Mouse (Mus musculus) ovary, adult 10 weeks (tissue): ENCODE measurements around the gene Setd4. TPM values are rescaled to one million over a fixed set of nuclear protein-coding genes. Genes with fewer than 3 reads are reported as not detected.

Experiments used
- polyA plus RNA-seq: library from polyadenylated mRNA; stranded (reverse); fragments of 350-450 nt; fragmentation: Illumina TruSeq; extraction: RNeasy Lipid Tissue Mini Kit (QIAGEN cat#74804); gene quantifications from one replicate; pipeline ENCODE4 v1.2.3, GENCODE M21; 2014

The Setd4 gene
- polyA plus RNA-seq: 1.2 TPM

GRCm38 (mm10) chr16:93603439-93604212 lies at the start of gene Setd4:
TSS of gene Setd4 (minus strand) at chr16:93604063.

GRCm38 (mm10) chr16:93627761-93628400 lies 24.0 kb upstream of the Setd4 start, which contains the start of gene Gm5678:
TSS of gene Gm5678 (plus strand) at chr16:93628097.

GRCm38 (mm10) chr16:93605553-93605952 lies 1.7 kb upstream of the Setd4 start, which contains the start of gene Cbr1:
TSS of gene Cbr1 (plus strand) at chr16:93605853.

Other genes with a start within 250 kb of the Setd4 start
- 7.2 TPM for gene Cbr1, start 1.8 kb upstream of the Setd4 start, polyA plus RNA-seq
- gene Gm5678, start 24.0 kb upstream of the Setd4 start, polyA plus RNA-seq: not detected
- gene Cbr3, start 79.2 kb upstream of the Setd4 start, polyA plus RNA-seq: 1.9 TPM
- gene Dop1b, start 107.8 kb upstream of the Setd4 start, polyA plus RNA-seq: 6.1 TPM
- gene Morc3, start 228.1 kb upstream of the Setd4 start, polyA plus RNA-seq: 175 TPM